Mouse (Mus musculus) erythroblast, adult 5-6 weeks (primary cell): Measurements from ENCODE around the gene Six4. TPM values are rescaled to one million over a fixed set of nuclear protein-coding genes. Genes with fewer than 3 reads are reported as not detected.
A peak's percentile ranks its signal among the peaks of the same experiment; 100 is the strongest.
"Not testable (repeated sequence)": the region's sequence is repeated elsewhere in the genome, so short reads cannot be mapped to it uniquely, and the experiment has no call there.

Experiments used
- ATAC-seq: replicated peaks from 2 replicates; pipeline ENCODE4 v1.8.0; 2016; ENCODE audit warnings: moderate number of reproducible peaks, mild to moderate bottlenecking, moderate TSS enrichment, inconsistent platforms; ENCODE audit not compliant: poor library complexity, low FRiP score, severe bottlenecking
- total RNA-seq, 2 experiments: library from RNA; stranded (forward) in 1 of 2; stranded (reverse) in 1 of 2; fragments of 150-400 nt in 1 of 2; fragments of 200-764, 138-1000 nt in 1 of 2; gene quantifications; 2 replicates each; pipeline versions ENCODE4 v1.2.3 to v1.2.4; 2015 to 2017; ENCODE audit warnings: low replicate concordance in 2 of 2

The Six4 gene
- total RNA-seq, 2 experiments from 2014 or later = not detected

DNA sequence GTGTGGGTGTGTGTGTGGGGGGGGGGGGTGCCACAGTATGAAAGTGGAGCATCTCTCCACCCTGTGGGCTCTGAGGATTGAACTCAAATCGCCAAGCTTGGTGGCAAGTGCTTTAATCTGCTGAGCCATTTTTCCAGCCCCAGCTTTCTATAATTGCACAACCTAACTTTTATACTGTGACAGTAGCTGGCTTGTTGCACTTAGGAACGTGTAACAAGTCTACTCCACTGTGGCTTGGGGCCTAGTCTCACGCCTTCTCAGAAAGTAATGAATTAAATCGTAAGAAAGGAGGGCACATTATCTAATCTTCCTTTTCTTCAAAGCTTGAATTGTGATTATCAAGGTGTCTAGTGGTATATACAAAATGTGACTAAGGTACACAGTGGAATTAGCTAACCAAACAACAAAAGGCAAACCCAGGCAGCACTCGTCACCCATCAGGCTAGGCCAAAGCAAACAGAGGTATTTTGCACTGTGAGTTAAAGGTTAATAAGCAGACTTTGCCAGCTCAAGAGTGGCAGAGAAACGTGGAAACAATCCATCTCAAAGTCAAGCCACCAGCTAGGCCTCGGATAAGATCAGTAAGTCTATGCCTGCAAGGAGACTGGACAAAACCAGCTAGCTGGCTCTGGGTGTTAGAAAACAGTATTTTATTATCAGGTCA lies 22.5 kb downstream of the Six4 start:
- ATAC-seq = no peak

- peak; percentile 95 for ATAC-seq
These were observed 24.3 kb downstream of the Six4 start for GRCm38 (mm10) chr12:73088911-73089310.

GRCm38 (mm10) chr12:73088500-73088899 lies 24.8 kb downstream of the Six4 start:
- ATAC-seq = no peak

- ATAC-seq = no peak
These were observed 26.2 kb downstream of the Six4 start for GRCm38 (mm10) chr12:73087086-73087485.

GRCm38 (mm10) chr12:73085739-73086630 lies 27.3 kb downstream of the Six4 start:
- no peak for ATAC-seq

GRCm38 (mm10) chr12:73083773-73084172 lies 29.5 kb downstream of the Six4 start:
- no peak for ATAC-seq

GRCm38 (mm10) chr12:73081828-73082227 lies 31.4 kb downstream of the Six4 start:
- ATAC-seq = not testable (repeated sequence)

- ATAC-seq = no peak
These were observed 52.3 kb downstream of the Six4 start for GRCm38 (mm10) chr12:73060805-73061410.

DNA sequence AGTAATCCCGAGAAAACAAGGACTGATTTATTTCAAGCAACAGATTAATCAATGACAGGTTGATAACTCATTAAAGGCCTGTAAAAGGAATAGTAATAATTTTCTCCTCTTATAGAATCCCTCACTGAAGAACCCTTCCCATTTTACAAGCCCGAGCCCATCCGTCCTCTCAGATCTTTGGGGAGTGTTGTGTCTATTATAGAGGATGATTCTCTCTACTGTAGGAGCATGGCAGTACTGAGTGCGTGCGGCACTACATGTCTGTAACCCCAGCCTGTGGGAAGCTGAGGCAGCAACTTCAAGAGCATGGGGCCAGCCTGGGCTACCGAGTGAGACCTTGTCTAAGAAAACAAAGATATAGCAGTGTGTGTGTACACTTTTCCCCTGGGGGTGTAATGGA lies 55.8 kb downstream of the Six4 start:
- ATAC-seq = no peak

DNA sequence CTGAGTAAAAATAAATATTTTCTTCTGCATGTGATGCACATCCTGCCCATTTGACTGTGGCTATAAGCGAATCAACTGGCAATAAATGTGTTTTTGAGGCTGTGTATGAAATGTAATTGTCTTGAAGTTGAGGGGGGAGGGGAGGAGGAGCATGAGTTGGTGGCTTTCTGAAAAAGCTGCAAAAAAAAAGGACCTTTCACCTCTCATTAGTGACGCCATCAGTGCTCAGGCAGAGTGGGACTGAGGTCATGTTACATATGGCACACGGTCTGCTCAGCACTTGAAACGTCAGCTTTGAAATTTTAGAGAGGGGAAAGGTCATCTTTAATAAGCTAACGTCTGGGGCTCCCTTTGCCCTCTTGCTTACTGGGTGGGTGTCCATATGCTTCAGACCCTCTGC lies 57.8 kb downstream of the Six4 start:
- ATAC-seq = no peak

DNA sequence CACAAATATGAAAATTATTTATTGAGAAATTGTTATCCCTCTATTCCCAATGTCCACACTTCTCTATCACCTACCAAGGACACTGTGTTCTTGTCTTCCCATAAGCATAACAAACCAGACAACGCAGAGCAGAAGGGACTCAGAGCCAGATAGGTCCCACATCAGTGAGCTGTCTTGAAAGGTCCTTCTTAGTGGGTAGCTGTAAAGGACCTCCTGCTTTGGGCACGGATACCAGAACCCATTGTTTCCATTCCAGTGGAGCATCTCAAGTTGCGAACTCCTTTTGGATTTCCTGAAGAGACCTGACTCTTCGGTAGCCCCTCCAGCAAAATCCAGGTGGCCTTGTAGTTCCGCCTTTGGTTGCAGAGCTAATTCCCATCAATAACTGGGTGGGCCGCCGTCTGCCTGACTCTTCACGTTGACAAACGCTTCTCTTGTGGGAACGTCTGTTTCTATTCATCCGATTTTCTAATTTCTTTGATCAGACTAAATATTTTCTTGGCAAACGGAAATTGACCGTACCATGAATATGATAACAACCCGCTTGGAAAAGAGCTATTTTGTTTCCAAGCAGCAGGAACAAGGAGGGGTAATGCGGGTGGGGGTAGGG lies 58.6 kb downstream of the Six4 start:
- ATAC-seq = no peak

- no peak for ATAC-seq
These were observed 59.5 kb downstream of the Six4 start, which contains the start of gene Six1 for GRCm38 (mm10) chr12:73053668-73054241. Gene Six1 (minus strand): TSS chr12:73053887.

- ATAC-seq = no peak
These were observed 60.3 kb downstream of the Six4 start for GRCm38 (mm10) chr12:73052651-73053591.

DNA sequence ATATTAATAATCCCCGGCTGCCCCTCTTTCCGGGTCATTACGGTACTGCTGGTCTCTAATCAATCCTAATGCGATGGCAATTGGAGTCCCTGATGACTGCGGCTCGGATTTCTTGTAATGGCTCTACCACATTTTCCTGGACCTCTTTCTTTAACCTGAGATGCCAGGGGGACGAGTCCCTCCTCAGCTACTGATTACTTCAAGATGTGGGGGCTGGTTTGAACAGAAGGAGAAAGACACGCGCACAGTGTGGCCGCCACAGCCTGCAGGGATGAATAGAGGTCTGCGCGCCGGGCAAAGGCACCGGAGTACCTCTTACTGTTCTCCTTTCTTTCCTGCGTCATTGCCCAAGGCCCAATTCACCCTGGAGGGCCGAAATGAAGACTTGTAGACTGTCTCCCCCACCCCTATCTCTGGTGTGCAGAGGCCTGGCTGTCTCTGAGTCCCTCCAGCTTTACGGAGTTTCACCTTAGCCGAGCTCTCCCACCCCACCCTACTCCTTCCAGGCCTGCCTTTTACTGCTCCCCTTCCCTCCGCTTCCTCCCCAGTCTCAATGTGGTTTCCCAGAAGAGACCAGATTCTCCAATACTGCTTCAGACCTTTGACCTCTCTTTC lies 61.1 kb downstream of the Six4 start:
- ATAC-seq = no peak

DNA sequence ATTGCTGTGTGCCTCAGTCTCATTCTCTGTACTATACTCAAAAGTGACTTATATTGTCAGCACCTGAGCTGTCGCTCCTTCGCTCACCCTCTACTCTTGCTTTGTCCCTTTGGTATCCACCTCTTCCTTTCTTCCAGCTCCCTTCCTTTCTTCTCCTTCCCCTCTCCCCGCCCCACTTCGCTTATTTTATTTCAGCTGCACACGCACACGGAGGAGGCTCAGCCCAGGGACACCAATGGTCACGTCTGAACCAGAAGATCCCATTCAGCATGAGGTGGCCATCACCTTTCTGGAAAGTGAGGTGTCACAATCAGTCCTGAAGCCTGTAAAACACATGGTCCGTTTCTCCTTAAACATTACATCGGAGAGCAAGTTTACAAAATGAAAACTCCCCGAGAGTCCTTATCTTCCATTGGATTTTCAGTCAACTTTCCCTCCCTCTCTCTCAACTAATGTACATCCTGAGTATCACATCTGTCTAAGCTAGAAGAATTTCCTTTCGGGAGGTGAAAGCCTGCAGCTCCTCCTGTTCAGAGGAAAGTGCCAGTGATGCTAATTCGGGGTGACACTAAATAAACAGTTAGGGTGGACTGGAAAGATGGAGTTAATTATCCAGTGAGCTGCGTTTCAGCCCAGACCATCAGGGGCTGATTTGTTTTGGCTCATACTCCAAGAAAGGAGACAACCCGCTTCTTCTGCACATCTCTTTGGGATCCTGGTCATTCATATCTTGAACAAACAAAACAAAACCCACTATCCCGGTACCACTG lies 62.3 kb downstream of the Six4 start:
- ATAC-seq = no peak

- no peak for ATAC-seq
These were observed 63.0 kb downstream of the Six4 start for GRCm38 (mm10) chr12:73050305-73050704.
